Mouse (Mus musculus): Measurements from ENCODE around the gene Cpa4.

DNA sequence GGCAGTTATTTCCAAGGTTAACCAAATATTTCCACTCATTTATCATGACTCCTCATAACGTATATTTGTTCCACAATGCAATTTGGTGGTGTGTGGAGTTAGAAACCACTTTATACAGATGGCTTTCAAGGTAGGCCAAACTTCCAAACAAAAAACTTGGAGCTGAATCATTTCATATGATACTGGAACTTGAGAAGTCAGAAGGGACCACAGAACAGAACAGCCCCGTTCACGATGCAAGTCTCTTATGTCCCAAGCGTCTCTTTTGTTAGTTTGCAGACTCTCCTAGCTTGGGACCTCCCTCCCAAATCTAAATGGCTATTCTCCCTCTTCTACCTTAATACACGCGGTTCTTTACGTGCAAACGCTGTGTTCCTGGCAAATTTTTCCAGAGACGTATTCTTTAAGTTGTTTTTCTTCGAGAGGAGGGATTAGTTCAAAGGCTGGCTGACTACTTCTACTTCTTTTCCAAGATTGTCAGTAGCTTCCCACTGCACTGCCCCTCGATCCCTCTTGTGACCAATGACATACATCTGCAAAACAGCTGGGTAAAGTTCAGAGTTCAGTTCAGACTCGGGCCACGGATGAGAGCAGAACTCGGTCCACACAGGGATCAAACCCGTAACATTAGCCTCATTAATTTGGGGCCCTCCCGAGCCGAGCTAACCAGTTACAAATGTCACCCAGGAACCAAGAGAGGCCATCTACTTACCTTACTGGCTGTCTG lies 8.5 kb downstream of the Cpa4 start:
- TF ChIP-seq POLR2A (IDR thresholded peaks at IDR 0.05; ENCODE audit: borderline replicate concordance, insufficient read depth, low read length) (no peak), CTCF (IDR thresholded peaks at IDR 0.05; ENCODE audit: borderline replicate concordance, insufficient read depth, low read depth, low read length) (no peak)
